Mouse (Mus musculus) Patski (cell line): ENCODE data around the gene St3gal6. TPM values are rescaled to one million over a fixed set of nuclear protein-coding genes. Genes with fewer than 3 reads are reported as not detected.

Experiments used
- ATAC-seq: fragments of 100-300 bp; one replicate; pipeline ENCODE4 v1.8.0; 2021
- CTCF ChIA-PET: fragments of 350-600 bp; sonication (Branson Sonifier 250); formaldehyde crosslinking; loops from one replicate; lab custom pipeline; 2022; ENCODE audit warnings: inconsistent platforms; lab: Charles Lee
- POLR2A ChIA-PET: fragments of 350-600 bp; sonication (Branson Sonifier 250); formaldehyde crosslinking; loops from one replicate; lab custom pipeline; 2022; ENCODE audit warnings: antibody characterized with exemption, inconsistent platforms; lab: Charles Lee
- DNase-seq: peaks from one replicate; pipeline ENCODE4 v3.0.0-alpha.2; 2011; ENCODE audit warnings: low read depth, low spot score
- H3K27me3 ChIP-seq: fragments of 371-371 bp; one replicate; pipeline ENCODE4 v1.5.1; 2021
- CTCF ChIP-seq: fragments of 100-300 bp; IDR thresholded peaks from one replicate; pipeline ENCODE4 v1.5.1; 2021
- in situ Hi-C: fragments of 300-500 bp; cut with MboI; formaldehyde crosslinking; loops from 3 replicates; pipeline ENCODE4 v1.11.1; 2018; ENCODE audit warnings: low pct_unique_long_range_greater_than_20kb, mixed read lengths
- polyA plus RNA-seq: library from polyadenylated mRNA; unstranded; gene quantifications from one replicate; pipeline ENCODE4 v1.2.3, GENCODE M21; 2021

Gene St3gal6
- polyA plus RNA-seq, 1 experiment from 2014 or later: 4.5 TPM

DNA sequence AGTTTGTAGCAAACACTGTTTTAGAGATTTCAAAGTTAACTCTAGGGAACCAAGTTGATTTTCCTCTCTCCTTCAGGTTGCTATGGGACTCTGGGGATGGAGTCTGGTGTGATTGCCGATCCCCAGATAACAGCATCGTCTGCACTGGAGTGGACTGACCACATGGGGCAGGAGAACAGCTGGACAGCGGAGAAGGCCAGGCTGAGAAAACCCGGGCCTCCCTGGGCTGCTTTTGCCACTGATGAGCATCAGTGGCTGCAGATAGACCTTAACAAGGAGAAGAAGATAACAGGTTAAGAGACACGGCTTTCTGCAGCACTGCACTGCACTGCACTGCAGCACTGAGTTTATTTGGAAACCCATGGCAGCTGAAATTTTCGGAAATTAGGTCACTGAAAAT lies 73.4 kb downstream of the St3gal6 start:
- no peak for TF ChIP-seq CTCF
- in situ Hi-C loops: loop anchor here (10.0 kb wide), 1 partner anchor 156 kb away; no protein-coding TSS in a partner anchor
- ATAC-seq (no peak), DNase-seq (no peak)
- CTCF ChIA-PET: no interaction called here
- H3K27me3 ChIP-seq: no peaks in the 10 kb centered on the region
- POLR2A ChIA-PET: no interaction called here

DNA sequence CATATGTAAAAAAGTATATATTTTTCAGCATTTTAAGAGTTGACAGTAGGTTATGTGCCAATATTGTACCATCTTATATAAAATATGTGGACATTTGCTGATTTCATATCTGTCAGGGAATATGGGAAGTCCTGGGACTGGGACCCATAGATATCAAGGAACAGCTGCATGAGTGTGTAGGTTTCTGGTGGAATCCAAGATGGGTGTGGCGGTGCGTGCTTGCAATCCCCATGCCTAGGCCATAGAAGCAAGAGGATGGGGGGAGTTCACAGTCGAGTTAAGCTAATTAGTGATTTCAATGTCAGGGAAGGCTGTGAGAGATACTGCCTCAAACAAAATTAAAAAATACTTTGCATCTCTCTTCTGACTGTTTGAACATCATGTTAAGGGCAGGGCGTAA lies 75.0 kb downstream of the St3gal6 start:
- DNase-seq (no peak), ATAC-seq (no peak)
- POLR2A ChIA-PET: no interaction called here
- no peaks in the 10 kb centered on the region for H3K27me3 ChIP-seq
- CTCF ChIA-PET: no interaction called here
- in situ Hi-C loops: no loop called here
- no peak for TF ChIP-seq CTCF

- ATAC-seq (no peak), DNase-seq (no peak)
- POLR2A ChIA-PET: no interaction called here
- peak; percentile 39 for TF ChIP-seq CTCF
- CTCF ChIA-PET: interaction anchor here (0.8 to 1.4 kb wide), 4 partner anchors 8 to 57 kb away, joined by 3 to 7 read pairs (median 3); no protein-coding TSS in a partner anchor
- no peaks in the 10 kb centered on the region for H3K27me3 ChIP-seq
- in situ Hi-C loops: no loop called here
Observed at GRCm38 (mm10) chr16:58446281-58447259, 77.5 kb downstream of the St3gal6 start.

GRCm38 (mm10) chr16:58444735-58445134 lies 79.3 kb downstream of the St3gal6 start:
- in situ Hi-C loops: no loop called here

DNA sequence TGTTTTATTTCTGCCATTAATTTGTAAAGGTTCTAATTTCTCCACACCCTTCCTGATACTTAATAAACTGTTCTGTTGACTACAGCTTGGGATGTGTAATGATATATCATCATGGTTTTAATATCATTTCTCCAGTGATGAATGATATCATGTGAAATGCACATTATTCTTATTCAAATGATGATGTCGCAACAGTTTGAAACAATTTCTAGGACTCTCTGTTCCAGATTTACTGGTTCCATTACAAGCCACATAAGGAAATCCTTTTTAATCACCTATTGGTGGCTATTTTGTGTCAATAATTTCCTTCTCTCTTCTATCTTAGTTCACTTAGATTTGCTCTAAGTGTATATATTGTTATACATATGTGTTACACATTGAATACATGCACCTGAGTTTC lies 91.7 kb downstream of the St3gal6 start:
- ChIA-PET POLR2A (no interaction called here), CTCF (interaction anchor here (1.4 kb wide), 1 partner anchor 21 kb away, joined by 4 read pairs; no protein-coding TSS in a partner anchor)
- DNase-seq (no peak), ATAC-seq (no peak)
- no peaks in the 10 kb centered on the region for H3K27me3 ChIP-seq
- no peak for TF ChIP-seq CTCF
- in situ Hi-C loops: no loop called here

More at GRCm38 (mm10) chr16:58444735-58445134, 79.3 kb downstream of the St3gal6 start:
- no peak for ATAC-seq
- POLR2A ChIA-PET: no interaction called here
- CTCF ChIA-PET: interaction anchor here (0.6 to 1.7 kb wide), 3 partner anchors 10 to 143 kb away, joined by 3 to 5 read pairs (median 3); no protein-coding TSS in a partner anchor
- peak; percentile 51 for TF ChIP-seq CTCF
- no peaks in the 10 kb centered on the region for H3K27me3 ChIP-seq
- no peak for DNase-seq

DNA sequence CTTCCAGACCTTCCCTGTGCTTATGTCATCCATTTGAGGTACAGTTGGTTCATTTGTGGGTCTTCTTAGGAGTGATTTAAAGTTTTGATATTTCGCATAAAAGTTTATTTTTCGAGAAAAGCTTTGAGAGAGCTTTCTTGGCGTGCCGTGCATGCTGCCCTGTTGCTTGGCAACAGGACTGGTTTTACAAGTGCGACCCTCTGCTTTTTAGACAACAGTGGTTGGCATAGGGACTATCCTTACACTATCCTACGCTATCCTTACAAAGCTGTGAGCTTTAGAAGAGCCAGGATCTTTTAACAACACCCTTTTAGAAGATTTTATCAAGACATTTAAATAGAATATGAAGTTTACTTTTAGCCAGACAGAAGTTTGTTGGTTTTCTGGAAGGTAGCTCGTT lies 93.8 kb downstream of the St3gal6 start:
- H3K27me3 ChIP-seq: no peaks in the 10 kb centered on the region
- CTCF ChIA-PET: interaction anchor here (1.0 to 1.4 kb wide), 4 partner anchors 9 to 21 kb away, joined by 3 to 4 read pairs (median 4); no protein-coding TSS in a partner anchor
- in situ Hi-C loops: no loop called here
- ATAC-seq (no peak), DNase-seq (no peak)
- no peak for TF ChIP-seq CTCF
- POLR2A ChIA-PET: no interaction called here

DNA sequence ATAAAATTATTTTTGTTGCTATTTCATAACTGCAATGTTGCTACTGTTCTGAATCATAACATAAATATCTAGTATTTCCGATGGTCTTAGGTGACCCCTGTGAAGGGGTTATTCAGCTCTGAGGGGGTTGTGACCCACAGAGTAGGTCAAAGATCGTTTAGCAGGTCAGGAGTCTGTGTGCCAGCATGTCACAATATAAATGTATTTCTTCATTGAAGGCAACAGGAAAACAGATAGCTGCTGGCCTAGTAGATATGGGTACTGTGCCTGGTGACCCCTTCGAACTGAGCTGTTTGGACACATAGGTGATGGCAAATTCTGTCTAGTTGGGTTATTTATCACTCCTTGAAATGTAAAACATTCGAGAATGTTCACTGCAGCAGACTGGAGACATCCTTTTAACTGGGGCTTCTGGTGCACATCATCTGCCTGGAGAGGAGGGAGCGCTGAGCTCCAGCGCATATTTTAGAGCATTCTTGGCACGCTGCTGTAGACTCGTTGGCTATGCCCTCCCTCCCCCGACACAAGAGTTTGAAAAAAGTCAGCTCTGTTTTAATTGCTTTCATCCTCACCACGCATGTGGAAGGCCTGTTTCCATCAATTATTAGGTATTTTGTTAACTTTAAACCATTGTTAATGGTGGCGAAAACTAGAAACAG lies 102.2 kb downstream of the St3gal6 start:
- DNase-seq: no peak
- ChIA-PET POLR2A (interaction anchor here (2.0 kb wide), 1 partner anchor 13 kb away, joined by 4 read pairs; no protein-coding TSS in a partner anchor), CTCF (interaction anchor here (0.9 to 1.3 kb wide), 3 partner anchors 10 to 122 kb away, joined by 3 to 5 read pairs (median 3); no protein-coding TSS in a partner anchor)
- no peaks in the 10 kb centered on the region for H3K27me3 ChIP-seq
- TF ChIP-seq CTCF: no peak
- ATAC-seq: peak; percentile 94
- in situ Hi-C loops: no loop called here

Other genes starting within 250 kb of the St3gal6 start
- 43.3 TPM for gene Dcbld2, start 115.8 kb downstream of the St3gal6 start, polyA plus RNA-seq
- gene Gm813, start 92.7 kb upstream of the St3gal6 start, polyA plus RNA-seq: not detected
- not detected for gene E330017A01Rik, start 114.5 kb upstream of the St3gal6 start, polyA plus RNA-seq
- gene Cpox, start 146.0 kb upstream of the St3gal6 start, polyA plus RNA-seq: 27.3 TPM
- not detected for gene Gpr15, start 194.8 kb upstream of the St3gal6 start, polyA plus RNA-seq
- gene Cldnd1, start 203.7 kb upstream of the St3gal6 start, polyA plus RNA-seq: 70.1 TPM
- gene Olfr172, start 238.9 kb upstream of the St3gal6 start, polyA plus RNA-seq: not detected